Mouse (Mus musculus): Measurements from ENCODE around the gene Slc25a11.

DNA sequence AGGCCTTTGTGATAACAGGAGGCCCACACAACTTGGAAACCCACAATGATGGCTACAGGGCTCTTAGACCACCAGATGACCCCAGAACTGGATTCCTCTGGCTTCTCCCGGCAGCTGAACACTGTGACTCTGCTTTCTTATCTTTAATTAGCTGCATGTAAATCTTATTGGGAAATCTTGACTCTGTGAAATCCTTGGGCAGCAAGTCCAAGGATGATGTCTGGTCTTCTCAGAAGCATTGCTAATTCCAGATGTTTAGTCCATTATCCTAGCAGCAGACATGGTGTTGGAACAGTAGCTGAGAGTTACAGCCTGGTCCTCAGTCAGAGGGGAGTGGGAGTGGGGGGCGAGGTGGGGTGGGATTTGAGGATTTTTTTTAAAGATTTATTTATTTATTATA lies 18.8 kb downstream of the Slc25a11 start:
- TF ChIP-seq EP300 (IDR thresholded peaks at IDR 0.05) (no peak), CTCF (IDR thresholded peaks at IDR 0.05) (no peak)

Measured in lung, postnatal 0 days (tissue).